Mouse (Mus musculus): ENCODE measurements around the gene Stx3. TPM values are rescaled to one million over a fixed set of nuclear protein-coding genes. Genes with fewer than 3 reads are reported as not detected.

Stx3 gene
- total and polyA plus RNA-seq, 3 experiments = 0.16 to 4.7 (median 1.4) TPM

DNA sequence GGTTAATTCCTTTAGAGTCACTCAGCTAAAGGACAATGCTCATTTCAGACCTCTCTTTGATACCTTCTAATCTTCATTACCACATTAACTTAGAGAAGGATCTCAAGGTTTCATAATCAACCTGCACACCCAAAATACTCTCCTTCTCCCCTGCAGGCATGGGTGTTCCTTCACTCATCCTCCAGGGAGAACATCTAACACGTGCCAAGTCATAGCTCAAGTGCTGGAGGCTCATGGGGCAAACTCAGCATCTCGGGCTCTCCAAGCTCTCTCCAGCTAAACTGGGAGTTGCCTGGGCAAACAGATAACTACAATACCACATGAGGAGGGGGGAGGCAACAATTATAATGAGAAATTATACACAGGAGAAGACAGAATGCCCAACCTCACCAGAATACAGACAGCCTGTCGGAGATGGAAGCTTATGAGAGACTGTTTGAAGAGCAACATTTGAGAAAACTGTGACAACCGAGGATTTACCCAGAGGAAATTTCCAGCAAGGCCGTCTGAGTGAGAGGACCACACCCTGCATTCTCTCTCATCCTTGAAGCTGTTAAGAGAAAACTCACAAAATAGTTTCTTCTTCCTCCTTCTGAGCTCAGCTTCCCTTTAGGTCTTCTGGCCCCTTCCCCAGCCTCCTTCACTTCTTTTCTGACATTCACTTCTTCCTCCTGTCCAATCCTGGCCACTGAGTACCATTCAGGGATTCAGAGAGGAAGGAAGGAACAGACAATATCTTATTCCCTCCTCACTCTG lies 9.0 kb downstream of the Stx3 start:
- no peak overlapping the region for H3K4me2 ChIP-seq (ENCODE audit: insufficient read depth, low read depth, poor library complexity, severe bottlenecking)
- no peaks in the 10 kb centered on the region for H3K9me3 ChIP-seq (replicated peaks; ENCODE audit: low read length)
- peaks cover 5% of the 10 kb centered on the region for H3K27me3 ChIP-seq (replicated peaks)
- H3K79me2 ChIP-seq (replicated peaks; ENCODE audit: control insufficient read depth, extremely low read depth, insufficient read depth, poor library complexity, severe bottlenecking) = no peaks in the 10 kb centered on the region
- H3K36me3 ChIP-seq (replicated peaks in 1 of 2; ENCODE audit: control insufficient read depth in 1 of 2, insufficient read depth in 1 of 2, low read length in 1 of 2) = no peaks in the 10 kb centered on the region
- TF ChIP-seq E2F4 (IDR thresholded peaks at IDR 0.05; ENCODE audit: insufficient replicate concordance, low read depth, low read length) = no peak
- no peak for TF ChIP-seq ZMIZ1 (IDR thresholded peaks at IDR 0.05; ENCODE audit: low read depth, low read length)
- no peak for TF ChIP-seq MYC (IDR thresholded peaks at IDR 0.05; ENCODE audit: low read depth, low read length)
- TF ChIP-seq MAFK (IDR thresholded peaks at IDR 0.05; ENCODE audit: insufficient replicate concordance, low read length) = no peak
- no peak for TF ChIP-seq TCF12 (IDR thresholded peaks at IDR 0.05; ENCODE audit: low read depth, low read length)
- TF ChIP-seq EP300 (IDR thresholded peaks at IDR 0.05; ENCODE audit: low read length) = no peak
- no peak for TF ChIP-seq KAT2A (IDR thresholded peaks at IDR 0.05; ENCODE audit: insufficient replicate concordance, low read length)
- TF ChIP-seq TBP (conservative IDR thresholded peaks at IDR 0.05; ENCODE audit: low read depth, low read length) = no peak
- TF ChIP-seq SIN3A (IDR thresholded peaks at IDR 0.05; ENCODE audit: low read length) = no peak
- in situ Hi-C loops (cut with MboI; ENCODE audit: low pct_ligation_motif_present, low pct_unique_long_range_greater_than_20kb, low sequenced_read_pairs) (no loop called here), dilution Hi-C loops (cut with MboI; ENCODE audit: extremely low pct_ligation_motif_present, extremely low pct_unique_long_range_greater_than_20kb, low sequenced_read_pairs) (no loop called here)
- H3K4me3 ChIP-seq (replicated peaks in 1 of 3; ENCODE audit: low read depth in 2 of 3, low read length in 2 of 3, poor library complexity in 1 of 3) = no peak overlapping the region
- no peak for DNase-seq (ENCODE audit: extremely low read depth)
- H3K4me1 ChIP-seq (ENCODE audit: control insufficient read depth in 1 of 2, insufficient read depth in 2 of 2) = no peaks in the 10 kb centered on the region
- H3K9ac ChIP-seq (ENCODE audit: insufficient read depth, low read depth) = no peak overlapping the region
- no peak overlapping the region for H3K27ac ChIP-seq (ENCODE audit: insufficient read depth, low read depth)

DNA sequence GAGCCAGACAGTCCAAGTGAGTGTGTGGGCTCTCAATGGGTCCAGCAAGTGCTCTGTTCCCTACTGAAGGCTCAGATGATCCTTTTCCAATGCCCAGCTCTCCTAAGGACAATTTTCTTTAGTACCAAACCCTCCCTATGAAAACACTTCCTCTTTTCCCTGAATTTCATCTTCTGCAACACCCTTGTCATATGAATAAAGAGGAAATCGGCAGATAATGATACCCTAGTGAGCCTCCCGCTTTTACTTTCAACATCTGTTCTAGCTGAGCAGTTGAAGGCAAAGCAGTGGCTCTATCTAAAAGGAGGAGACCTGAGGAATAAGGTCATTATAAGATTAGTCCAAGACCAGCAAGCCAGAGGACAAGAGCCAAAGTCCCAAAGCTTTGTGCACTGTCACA lies 10.8 kb downstream of the Stx3 start:
- Histone ChIP-seq H3K4me2 (ENCODE audit: insufficient read depth, low read depth, poor library complexity, severe bottlenecking) (no peak overlapping the region), H3K27ac (ENCODE audit: insufficient read depth, low read depth) (no peak overlapping the region), H3K9ac (ENCODE audit: insufficient read depth, low read depth) (no peak overlapping the region), H3K79me2 (replicated peaks; ENCODE audit: control insufficient read depth, extremely low read depth, insufficient read depth, poor library complexity, severe bottlenecking) (no peaks in the 10 kb centered on the region), H3K9me3 (replicated peaks; ENCODE audit: low read length) (no peaks in the 10 kb centered on the region), H3K36me3 (replicated peaks in 1 of 2; ENCODE audit: control insufficient read depth in 1 of 2, insufficient read depth in 1 of 2, low read length in 1 of 2) (no peaks in the 10 kb centered on the region), H3K27me3 (replicated peaks) (no peaks in the 10 kb centered on the region), H3K4me1 (ENCODE audit: control insufficient read depth in 1 of 2, insufficient read depth in 2 of 2) (no peaks in the 10 kb centered on the region), H3K4me3 (replicated peaks in 1 of 3; ENCODE audit: low read depth in 2 of 3, low read length in 2 of 3, poor library complexity in 1 of 3) (no peak overlapping the region)
- in situ Hi-C loops (cut with MboI; ENCODE audit: low pct_ligation_motif_present, low pct_unique_long_range_greater_than_20kb, low sequenced_read_pairs) = no loop called here
- DNase-seq (ENCODE audit: extremely low read depth) = no peak
- dilution Hi-C loops (cut with MboI; ENCODE audit: extremely low pct_ligation_motif_present, extremely low pct_unique_long_range_greater_than_20kb, low sequenced_read_pairs) = no loop called here
- no peak for TF ChIP-seq RCOR1 (conservative IDR thresholded peaks at IDR 0.05; ENCODE audit: low read depth, low read length)
- TF ChIP-seq E2F4 (IDR thresholded peaks at IDR 0.05; ENCODE audit: insufficient replicate concordance, low read depth, low read length) = no peak
- TF ChIP-seq HCFC1 (IDR thresholded peaks at IDR 0.05; ENCODE audit: low read depth, low read length) = no peak
- TF ChIP-seq SIN3A (IDR thresholded peaks at IDR 0.05; ENCODE audit: low read length) = no peak
- TF ChIP-seq CTCF (conservative IDR thresholded peaks at IDR 0.05 in 1 of 2, IDR thresholded peaks at IDR 0.05 in 1 of 2; ENCODE audit: low read depth in 2 of 2, low read length in 2 of 2) = no peak
- TF ChIP-seq MYC (IDR thresholded peaks at IDR 0.05; ENCODE audit: low read depth, low read length) = no peak
- TF ChIP-seq TCF12 (IDR thresholded peaks at IDR 0.05; ENCODE audit: low read depth, low read length) = no peak
- TF ChIP-seq MAFK (IDR thresholded peaks at IDR 0.05; ENCODE audit: insufficient replicate concordance, low read length) = no peak
- no peak for TF ChIP-seq BHLHE40 (IDR thresholded peaks at IDR 0.05; ENCODE audit: low read depth, low read length)

Measured in CH12.LX (cell line).